Mouse (Mus musculus) CH12.LX (cell line): ENCODE data around the gene Scel. TPM values are rescaled to one million over a fixed set of nuclear protein-coding genes. Genes with fewer than 3 reads are reported as not detected.

Experiments
- DNase-seq: peaks from one replicate; pipeline ENCODE4 v3.0.0-alpha.2; 2013; ENCODE audit errors: extremely low read depth
- H3K27ac ChIP-seq: 2 replicates; pipeline ENCODE4 v1.5.1; 2012; ENCODE audit warnings: low read depth, mild to moderate bottlenecking, control low read depth, moderate library complexity; ENCODE audit not compliant: insufficient read depth
- H3K27me3 ChIP-seq: replicated peaks from 2 replicates; pipeline ENCODE3; 2012; ENCODE audit warnings: inconsistent platforms
- H3K36me3 ChIP-seq, 2 experiments: replicated peaks in 1 of 2; 2 replicates each; pipeline versions ENCODE3 to v1.6.1; 2012; ENCODE audit warnings: inconsistent platforms in 1 of 2, low read length in 1 of 2, mild to moderate bottlenecking in 1 of 2, mixed read lengths in 1 of 2, moderate library complexity in 1 of 2; ENCODE audit not compliant: control insufficient read depth in 1 of 2, insufficient read depth in 1 of 2
- H3K4me1 ChIP-seq, 2 experiments: 2 replicates each; pipeline ENCODE4 v1.6.1; 2012; ENCODE audit warnings: inconsistent platforms in 1 of 2, moderate library complexity in 1 of 2; ENCODE audit not compliant: insufficient read depth in 2 of 2, control insufficient read depth in 1 of 2
- H3K4me2 ChIP-seq: 2 replicates; pipeline ENCODE4 v1.6.1; 2012; ENCODE audit warnings: low read depth, mild to moderate bottlenecking, control low read depth; ENCODE audit not compliant: poor library complexity, insufficient read depth, severe bottlenecking
- H3K4me3 ChIP-seq, 3 experiments: fragments of 150-350 bp in 1 of 3; sonication (generic) in 1 of 3; replicated peaks in 1 of 3; 2 replicates each; pipeline versions ENCODE3 to v1.5.1; 2011 to 2012; ENCODE audit warnings: low read depth in 2 of 3, low read length in 2 of 3, mild to moderate bottlenecking in 2 of 3, moderate library complexity in 2 of 3, control low read depth in 1 of 3, improper control_type of control experiment in 1 of 3, inconsistent platforms in 1 of 3, mixed read lengths in 1 of 3; ENCODE audit not compliant: poor library complexity in 1 of 3
- H3K79me2 ChIP-seq: replicated peaks from 2 replicates; pipeline ENCODE4 v1.6.1; 2012; ENCODE audit warnings: mild to moderate bottlenecking, moderate library complexity; ENCODE audit not compliant: control insufficient read depth, poor library complexity, insufficient read depth, severe bottlenecking; ENCODE audit errors: extremely low read depth
- H3K9ac ChIP-seq: 2 replicates; pipeline ENCODE4 v1.6.1; 2012; ENCODE audit warnings: low read depth, mild to moderate bottlenecking, control low read depth, moderate library complexity; ENCODE audit not compliant: insufficient read depth
- H3K9me3 ChIP-seq: replicated peaks from 2 replicates; pipeline ENCODE3; 2012; ENCODE audit warnings: low read length, inconsistent platforms, mixed read lengths
- BHLHE40 ChIP-seq: IDR thresholded peaks from 2 replicates; pipeline ENCODE4 v1.6.1; 2011; ENCODE audit warnings: mild to moderate bottlenecking, low read depth, low read length, improper control_type of control experiment
- CHD1 ChIP-seq: IDR thresholded peaks from 2 replicates; pipeline ENCODE4 v1.6.1; 2012; ENCODE audit warnings: low read depth, low read length, improper control_type of control experiment, inconsistent platforms
- CHD2 ChIP-seq: IDR thresholded peaks from 2 replicates; pipeline ENCODE4 v1.6.1; 2011; ENCODE audit warnings: low read length, improper control_type of control experiment
- E2F4 ChIP-seq: IDR thresholded peaks from 2 replicates; pipeline ENCODE4 v1.6.1; 2011; ENCODE audit warnings: low read depth, low read length, improper control_type of control experiment; ENCODE audit not compliant: insufficient replicate concordance
- ETS1 ChIP-seq: conservative IDR thresholded peaks from 2 replicates; pipeline ENCODE4 v1.6.1; 2012; ENCODE audit warnings: low read depth, mild to moderate bottlenecking, inconsistent platforms, low read length, improper control_type of control experiment, moderate library complexity
- GABPA ChIP-seq: IDR thresholded peaks from 2 replicates; pipeline ENCODE4 v1.6.1; 2012; ENCODE audit warnings: low read depth, low read length, improper control_type of control experiment, inconsistent platforms; ENCODE audit not compliant: insufficient replicate concordance
- IRF4 ChIP-seq: IDR thresholded peaks from 2 replicates; pipeline ENCODE4 v1.6.1; 2014; ENCODE audit warnings: low read depth, mild to moderate bottlenecking, inconsistent platforms, low read length, improper control_type of control experiment
- JUND ChIP-seq: conservative IDR thresholded peaks from 2 replicates; pipeline ENCODE4 v1.6.1; 2011; ENCODE audit warnings: low read depth, low read length, improper control_type of control experiment
- KAT2A ChIP-seq: IDR thresholded peaks from 2 replicates; pipeline ENCODE4 v1.6.1; 2012; ENCODE audit warnings: low read length, improper control_type of control experiment, inconsistent platforms; ENCODE audit not compliant: insufficient replicate concordance
- MAFK ChIP-seq: IDR thresholded peaks from 2 replicates; pipeline ENCODE4 v1.6.1; 2011; ENCODE audit warnings: low read length, improper control_type of control experiment; ENCODE audit not compliant: insufficient replicate concordance
- MAX ChIP-seq: IDR thresholded peaks from 2 replicates; pipeline ENCODE4 v1.6.1; 2011; ENCODE audit warnings: low read length, improper control_type of control experiment
- MAZ ChIP-seq: IDR thresholded peaks from 2 replicates; pipeline ENCODE4 v1.6.1; 2012; ENCODE audit warnings: low read depth, mild to moderate bottlenecking, inconsistent platforms, low read length, improper control_type of control experiment, moderate library complexity
- MEF2A ChIP-seq: IDR thresholded peaks from 2 replicates; pipeline ENCODE4 v1.6.1; 2014; ENCODE audit warnings: low read depth, mild to moderate bottlenecking, inconsistent platforms, low read length, improper control_type of control experiment, borderline replicate concordance
- MYC ChIP-seq: IDR thresholded peaks from 2 replicates; pipeline ENCODE4 v1.6.1; 2011; ENCODE audit warnings: low read depth, mild to moderate bottlenecking, improper control_type of control experiment, low read length
- NELFE ChIP-seq: IDR thresholded peaks from 2 replicates; pipeline ENCODE4 v1.6.1; 2011; ENCODE audit warnings: low read depth, low read length, improper control_type of control experiment
- NRF1 ChIP-seq: IDR thresholded peaks from 2 replicates; pipeline ENCODE4 v1.6.1; 2014; ENCODE audit warnings: low read depth, mild to moderate bottlenecking, inconsistent platforms, low read length, improper control_type of control experiment, moderate library complexity
- RAD21 ChIP-seq: IDR thresholded peaks from 2 replicates; pipeline ENCODE4 v1.6.1; 2011; ENCODE audit warnings: low read depth, mild to moderate bottlenecking, low read length, improper control_type of control experiment, moderate library complexity
- SIN3A ChIP-seq: IDR thresholded peaks from 2 replicates; pipeline ENCODE4 v1.6.1; 2012; ENCODE audit warnings: low read length, improper control_type of control experiment, inconsistent platforms
- SMC3 ChIP-seq: IDR thresholded peaks from 2 replicates; pipeline ENCODE4 v1.6.1; 2011; ENCODE audit warnings: low read depth, low read length, improper control_type of control experiment
- TBP ChIP-seq: conservative IDR thresholded peaks from 2 replicates; pipeline ENCODE4 v1.6.1; 2011; ENCODE audit warnings: low read depth, low read length, improper control_type of control experiment
- TCF12 ChIP-seq: IDR thresholded peaks from 2 replicates; pipeline ENCODE4 v1.6.1; 2014; ENCODE audit warnings: low read depth, mild to moderate bottlenecking, inconsistent platforms, low read length, improper control_type of control experiment
- UBTF ChIP-seq: IDR thresholded peaks from 2 replicates; pipeline ENCODE4 v1.6.1; 2012; ENCODE audit warnings: low read depth, mild to moderate bottlenecking, inconsistent platforms, low read length, improper control_type of control experiment, moderate library complexity
- USF1 ChIP-seq: IDR thresholded peaks from 2 replicates; pipeline ENCODE4 v1.6.1; 2014; ENCODE audit warnings: low read depth, mild to moderate bottlenecking, inconsistent platforms, low read length, improper control_type of control experiment
- USF2 ChIP-seq: conservative IDR thresholded peaks from 2 replicates; pipeline ENCODE4 v1.6.1; 2011; ENCODE audit warnings: low read depth, low read length, improper control_type of control experiment
- ZC3H11A ChIP-seq: IDR thresholded peaks from 2 replicates; pipeline ENCODE4 v1.6.1; 2012; ENCODE audit warnings: low read depth, mild to moderate bottlenecking, inconsistent platforms, low read length, improper control_type of control experiment
- ZKSCAN1 ChIP-seq: IDR thresholded peaks from 2 replicates; pipeline ENCODE4 v1.6.1; 2012; ENCODE audit warnings: low read depth, inconsistent platforms, low read length, improper control_type of control experiment, borderline replicate concordance
- ZMIZ1 ChIP-seq: IDR thresholded peaks from 2 replicates; pipeline ENCODE4 v1.6.1; 2012; ENCODE audit warnings: low read depth, mild to moderate bottlenecking, inconsistent platforms, low read length, improper control_type of control experiment
- ZNF384 ChIP-seq: IDR thresholded peaks from 2 replicates; pipeline ENCODE4 v1.6.1; 2012; ENCODE audit warnings: low read depth, low read length, improper control_type of control experiment, inconsistent platforms
- dilution Hi-C: fragments of 300-500 bp; cut with MboI; formaldehyde crosslinking; loops from 2 replicates; pipeline ENCODE4 v1.14.3; 2020; ENCODE audit warnings: low sequenced_read_pairs; ENCODE audit not compliant: extremely low pct_unique_long_range_greater_than_20kb, extremely low pct_ligation_motif_present
- in situ Hi-C: fragments of 300-500 bp; cut with MboI; formaldehyde crosslinking; loops from 3 replicates; pipeline ENCODE4 v1.14.3; 2019; ENCODE audit warnings: low sequenced_read_pairs, low pct_ligation_motif_present, low pct_unique_long_range_greater_than_20kb, mixed read lengths
- polyA plus RNA-seq: library from polyadenylated mRNA; unstranded; fragments of >175 nt; gene quantifications from 2 replicates; pipeline ENCODE4 v1.2.1, GENCODE M21; 2012; ENCODE audit warnings: low read depth; ENCODE audit not compliant: insufficient read length
- total RNA-seq, 2 experiments: library from RNA; depleted of rRNA; stranded (reverse); fragments of 300-350 nt in 1 of 2; fragments of >200 nt in 1 of 2; gene quantifications; 2 replicates each; pipeline ENCODE4 v1.2.3; 2012 to 2014

Scel gene
- total and polyA plus RNA-seq, 3 experiments, result 0.04 to 0.31 (median 0.31) TPM

DNA sequence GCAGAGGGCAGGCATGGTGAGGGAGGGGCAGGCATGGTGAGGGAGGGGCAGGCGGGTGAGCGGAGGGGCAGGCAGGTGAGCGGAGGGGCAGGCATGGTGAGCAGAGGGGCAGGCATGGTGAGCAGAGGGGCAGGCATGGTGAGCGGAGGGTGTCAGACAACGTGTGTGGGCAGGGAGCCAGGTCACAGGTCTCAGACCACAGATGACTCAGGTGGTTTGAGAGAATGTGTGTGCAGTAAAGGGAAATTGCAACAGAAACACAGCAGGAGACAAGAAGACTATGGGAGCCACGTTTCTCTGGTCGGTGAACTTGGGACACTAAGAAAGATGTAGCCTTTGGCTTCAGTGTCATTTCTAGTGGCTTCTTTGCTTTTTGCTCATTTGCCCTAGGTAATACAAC is 8.6 kb upstream of the Scel start:
- Histone ChIP-seq H3K36me3 (no peaks in the 10 kb centered on the region), H3K79me2 (no peaks in the 10 kb centered on the region), H3K27ac (no peak overlapping the region), H3K9ac (no peak overlapping the region)
- TF ChIP-seq MYC, result no peak
- TF ChIP-seq SIN3A, result no peak
- TF ChIP-seq RAD21, result no peak
- TF ChIP-seq USF2, result no peak
- no peak for TF ChIP-seq ZC3H11A
- no peak for TF ChIP-seq ETS1
- TF ChIP-seq E2F4, result no peak
- TF ChIP-seq MAX, result no peak
- no peak for TF ChIP-seq KAT2A
- TF ChIP-seq MAFK, result no peak
- TF ChIP-seq SMC3, result no peak
- no peak for TF ChIP-seq NRF1
- no peak for TF ChIP-seq TBP
- TF ChIP-seq ZKSCAN1, result no peak
- no peak for TF ChIP-seq MEF2A
- no peak for TF ChIP-seq UBTF
- no peak for TF ChIP-seq JUND
- TF ChIP-seq, all 38 proteins: peak for 0
- Histone ChIP-seq H3K27me3 (no peaks in the 10 kb centered on the region), H3K4me3 (no peak overlapping the region), H3K4me2 (no peak overlapping the region), H3K9me3 (no peaks in the 10 kb centered on the region), H3K4me1 (peaks cover 6 to 13% of the 10 kb centered on the region in 2 experiments)
- dilution Hi-C loops (no loop called here), in situ Hi-C loops (no loop called here)
- DNase-seq, result no peak

DNA sequence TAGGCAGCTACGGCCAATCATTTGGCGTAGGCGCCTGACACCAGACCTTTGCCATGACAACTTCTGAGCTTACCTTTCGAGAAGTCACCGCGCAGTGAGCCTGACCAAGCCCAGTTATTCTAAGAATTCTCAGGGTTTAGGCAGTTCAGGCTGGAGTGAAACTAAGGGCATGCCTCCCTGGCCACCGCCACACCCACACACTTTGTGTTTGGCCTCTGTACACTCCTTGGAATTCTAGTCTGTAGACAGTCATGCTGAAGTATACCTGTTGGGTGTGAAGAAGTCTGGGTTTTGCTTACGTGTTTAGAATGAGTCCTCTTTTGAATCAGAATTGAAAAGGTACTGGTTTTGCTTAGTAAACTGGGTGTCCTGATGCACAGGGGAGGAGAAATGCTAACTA is 3.6 kb upstream of the Scel start:
- dilution Hi-C loops, result no loop called here
- in situ Hi-C loops, result no loop called here
- Histone ChIP-seq H3K4me2 (no peak overlapping the region), H3K9me3 (no peaks in the 10 kb centered on the region), H3K9ac (no peak overlapping the region), H3K4me1 (peaks cover 3 to 24% of the 10 kb centered on the region in 2 experiments; a peak in 3 of 4 replicates), H3K27me3 (no peaks in the 10 kb centered on the region), H3K79me2 (no peaks in the 10 kb centered on the region), H3K36me3 (no peaks in the 10 kb centered on the region), H3K27ac (no peak overlapping the region), H3K4me3 (no peak overlapping the region)
- no peak for TF ChIP-seq ZC3H11A
- TF ChIP-seq CHD1, result no peak
- TF ChIP-seq UBTF, result no peak
- TF ChIP-seq GABPA, result no peak
- TF ChIP-seq MAZ, result no peak
- no peak for TF ChIP-seq ETS1
- no peak for TF ChIP-seq MEF2A
- TF ChIP-seq USF1, result no peak
- no peak for TF ChIP-seq USF2
- TF ChIP-seq MAX, result no peak
- no peak for TF ChIP-seq TCF12
- no peak for TF ChIP-seq ZNF384
- TF ChIP-seq NELFE, result no peak
- TF ChIP-seq BHLHE40, result no peak
- TF ChIP-seq CHD2, result no peak
- TF ChIP-seq IRF4, result no peak
- TF ChIP-seq RAD21, result no peak
- TF ChIP-seq ZMIZ1, result no peak
- no peak for TF ChIP-seq SMC3
- no peak for DNase-seq
